Mouse (Mus musculus) embryonic facial prominence, embryonic 13.5 days (tissue): ENCODE measurements around the gene Usp31. TPM values are rescaled to one million over a fixed set of nuclear protein-coding genes. Genes with fewer than 3 reads are reported as not detected.

Experiments
- ATAC-seq: fragments of 200-750 bp; cut with Nextera tagmentation; 2 replicates; pipeline ENCODE4 v1.8.0; 2017; ENCODE audit warnings: low read depth; ENCODE audit not compliant: insufficient number of reproducible peaks, insufficient read depth, low FRiP score, low TSS enrichment
- H3K27ac ChIP-seq: fragments of 300-500 bp; sonication (generic); 2 replicates; pipeline ENCODE4 v1.5.1; 2015; ENCODE audit warnings: moderate library complexity, mild to moderate bottlenecking, inconsistent platforms
- H3K27me3 ChIP-seq: fragments of 300-500 bp; sonication (generic); 2 replicates; pipeline ENCODE4 v1.6.1; 2015; ENCODE audit warnings: mild to moderate bottlenecking, inconsistent platforms
- H3K36me3 ChIP-seq: fragments of 300-500 bp; sonication (generic); 2 replicates; pipeline ENCODE4 v1.6.1; 2015; ENCODE audit warnings: mild to moderate bottlenecking, inconsistent platforms
- H3K4me1 ChIP-seq: fragments of 300-500 bp; sonication (generic); 2 replicates; pipeline ENCODE4 v1.6.1; 2015; ENCODE audit warnings: inconsistent platforms
- H3K4me2 ChIP-seq: fragments of 300-500 bp; sonication (generic); 2 replicates; pipeline ENCODE4 v1.6.1; 2015; ENCODE audit warnings: moderate library complexity, mild to moderate bottlenecking, inconsistent platforms
- H3K4me3 ChIP-seq: fragments of 300-500 bp; sonication (generic); 2 replicates; pipeline ENCODE4 v1.5.1; 2015; ENCODE audit warnings: mild to moderate bottlenecking, inconsistent platforms
- H3K9ac ChIP-seq: fragments of 300-500 bp; sonication (generic); 2 replicates; pipeline ENCODE4 v1.6.1; 2015; ENCODE audit warnings: mild to moderate bottlenecking, inconsistent platforms
- H3K9me3 ChIP-seq: fragments of 300-500 bp; sonication (generic); 2 replicates; pipeline ENCODE4 v1.6.1; 2016; ENCODE audit warnings: inconsistent platforms
- WGBS: fragments of 180-500 bp; shearing (Covaris S2); methylation state at CpG from one replicate; pipeline ENCODE4 v1.1.7; 2015; ENCODE audit warnings: mixed read lengths; 5-methylcytosine and 5-hydroxymethylcytosine counted together
- polyA plus RNA-seq: library from polyadenylated mRNA; unstranded; fragments of >200 nt; fragmentation: Nextera tagmentation; extraction: Ambion mirVana; gene quantifications from 2 replicates; pipeline ENCODE4 v1.2.1, GENCODE M21; 2015

The Usp31 gene
- polyA plus RNA-seq, 1 experiment from 2014 or later = 2.4 TPM

DNA sequence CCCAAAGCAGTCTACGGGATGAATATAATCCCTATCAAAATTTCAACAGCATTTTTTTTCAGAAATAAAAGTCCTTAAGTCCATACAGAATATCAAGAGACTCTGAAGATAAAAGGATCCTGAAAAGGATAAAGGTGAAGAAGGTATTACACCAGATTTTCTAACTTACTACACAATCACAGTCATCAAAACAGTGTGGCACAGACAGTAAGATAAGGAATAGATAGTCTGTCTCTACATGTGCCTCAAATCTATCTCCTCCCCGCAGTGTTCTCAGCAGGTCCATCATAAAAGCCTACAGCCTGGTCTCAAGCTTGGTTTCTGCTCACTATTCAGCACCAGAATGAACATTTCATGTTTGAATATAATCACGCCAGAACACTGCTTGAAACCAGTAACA is 6.6 kb downstream of the Usp31 start:
- H3K4me2 ChIP-seq = no peak overlapping the region
- H3K36me3 ChIP-seq = 0 out of 2 replicates have a peak, but pooled peaks cover 7% of the 10 kb centered on the region
- H3K9ac ChIP-seq = no peak overlapping the region
- H3K4me3 ChIP-seq = no peak overlapping the region
- no peaks in the 10 kb centered on the region for H3K9me3 ChIP-seq
- WGBS = 86% methylated on average over 3 of the region's 3 CpGs
- no peaks in the 10 kb centered on the region for H3K27me3 ChIP-seq
- no peak overlapping the region for H3K27ac ChIP-seq
- peaks cover 43% of the 10 kb centered on the region for H3K4me1 ChIP-seq
- ATAC-seq = no peak

DNA sequence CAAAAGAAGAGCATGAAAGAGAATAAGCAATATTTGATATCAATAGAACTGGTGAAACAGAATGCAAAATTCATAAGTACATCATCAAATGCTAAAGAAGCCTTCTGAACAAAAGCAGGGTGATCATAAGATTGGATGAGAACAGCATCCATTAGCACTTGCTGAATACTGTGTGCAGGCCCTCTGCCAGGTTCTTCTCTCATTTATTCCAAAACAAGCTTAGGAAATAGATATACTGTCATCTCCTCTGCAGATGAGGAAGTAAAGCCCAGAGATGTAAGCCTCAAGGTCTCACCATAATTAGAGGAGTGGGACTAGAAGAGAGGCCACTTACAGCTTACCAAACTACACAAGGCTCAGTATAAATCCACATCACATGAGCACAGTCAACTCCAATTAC is 7.8 kb downstream of the Usp31 start:
- Histone ChIP-seq H3K4me3 (no peak overlapping the region), H3K27ac (no peak overlapping the region), H3K4me2 (no peak overlapping the region), H3K36me3 (0 out of 2 replicates have a peak, but pooled peaks cover 7% of the 10 kb centered on the region), H3K9me3 (no peaks in the 10 kb centered on the region), H3K9ac (no peak overlapping the region), H3K4me1 (peaks cover 32% of the 10 kb centered on the region), H3K27me3 (no peaks in the 10 kb centered on the region)
- no peak for ATAC-seq

DNA sequence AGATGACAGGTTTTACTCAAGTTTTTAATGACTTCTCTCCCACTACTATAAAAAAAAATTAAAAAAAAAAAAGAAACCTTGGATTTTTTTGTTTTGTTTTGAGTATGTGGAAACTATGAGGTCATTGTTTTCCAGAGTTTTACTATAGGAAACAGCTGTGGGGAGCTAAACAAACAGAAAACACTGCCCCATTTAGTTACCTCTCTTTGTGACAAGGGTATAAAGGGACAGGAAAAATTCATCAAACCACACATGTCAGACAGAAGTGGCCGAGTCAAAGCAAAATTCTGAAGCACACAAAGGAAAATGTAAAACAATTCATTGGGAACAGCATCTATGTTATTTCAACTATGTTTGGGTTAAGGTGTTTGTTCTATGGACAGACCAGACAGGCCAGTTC is 9.5 kb downstream of the Usp31 start:
- 42% methylated on average over 1 of the region's 1 CpGs for WGBS
- H3K9me3 ChIP-seq = no peaks in the 10 kb centered on the region
- ATAC-seq = no peak
- no peak overlapping the region for H3K27ac ChIP-seq
- no peak overlapping the region for H3K4me2 ChIP-seq
- H3K4me3 ChIP-seq = no peak overlapping the region
- peaks cover 21% of the 10 kb centered on the region for H3K4me1 ChIP-seq
- no peaks in the 10 kb centered on the region for H3K27me3 ChIP-seq
- H3K36me3 ChIP-seq = no peaks in the 10 kb centered on the region
- H3K9ac ChIP-seq = no peak overlapping the region

DNA sequence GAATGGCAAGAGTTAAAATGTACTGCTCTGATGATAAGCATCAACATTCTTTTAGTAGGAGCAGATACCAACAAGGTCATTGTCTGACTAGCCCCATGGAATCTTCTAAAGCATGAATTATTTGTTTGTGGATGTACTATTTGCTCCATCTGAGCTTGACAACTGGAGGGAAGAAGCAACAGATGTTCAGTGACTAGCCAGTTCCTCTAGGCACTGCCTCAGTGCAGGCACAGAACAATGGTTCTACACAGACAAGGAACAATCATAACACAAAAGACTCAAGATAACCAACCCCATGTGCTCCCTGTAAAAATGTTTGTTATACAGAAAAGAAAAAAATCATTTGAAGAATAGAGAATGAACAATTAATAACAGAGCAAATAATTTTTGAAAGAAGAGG is 9.9 kb downstream of the Usp31 start:
- H3K9ac ChIP-seq = no peak overlapping the region
- H3K4me3 ChIP-seq = no peak overlapping the region
- ATAC-seq = no peak
- H3K36me3 ChIP-seq = no peaks in the 10 kb centered on the region
- peaks cover 21% of the 10 kb centered on the region for H3K4me1 ChIP-seq
- no peak overlapping the region for H3K4me2 ChIP-seq
- no peaks in the 10 kb centered on the region for H3K9me3 ChIP-seq
- H3K27me3 ChIP-seq = no peaks in the 10 kb centered on the region
- H3K27ac ChIP-seq = 0 out of 2 replicates have a peak overlapping the region, but pooled peaks have one; percentile 16

DNA sequence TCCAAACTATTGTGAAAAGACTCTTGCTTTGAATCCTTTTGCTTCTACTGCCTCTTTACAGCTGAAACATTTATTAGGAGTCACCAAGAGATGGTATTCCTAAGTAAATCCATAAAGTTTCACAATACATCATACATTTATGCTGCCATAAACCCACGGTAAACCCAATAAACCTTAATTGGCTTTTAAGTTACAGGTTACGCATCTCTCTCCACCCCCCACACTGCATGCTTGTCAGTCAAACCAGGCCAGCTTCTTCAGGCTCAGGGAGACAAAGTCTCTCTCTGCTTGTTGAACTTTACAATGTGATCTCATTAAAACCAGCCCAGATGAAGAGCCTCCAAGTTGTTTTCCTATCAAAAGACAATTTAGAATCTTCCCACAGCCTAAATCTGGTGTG is 15.2 kb downstream of the Usp31 start:
- Histone ChIP-seq H3K4me3 (no peak overlapping the region), H3K27ac (no peak overlapping the region), H3K36me3 (no peaks in the 10 kb centered on the region), H3K9me3 (no peaks in the 10 kb centered on the region), H3K4me2 (no peak overlapping the region), H3K4me1 (0 out of 2 replicates have a peak, but pooled peaks cover 2% of the 10 kb centered on the region), H3K9ac (no peak overlapping the region), H3K27me3 (no peaks in the 10 kb centered on the region)
- 44% methylated on average over 2 of the region's 2 CpGs for WGBS
- ATAC-seq = no peak

DNA sequence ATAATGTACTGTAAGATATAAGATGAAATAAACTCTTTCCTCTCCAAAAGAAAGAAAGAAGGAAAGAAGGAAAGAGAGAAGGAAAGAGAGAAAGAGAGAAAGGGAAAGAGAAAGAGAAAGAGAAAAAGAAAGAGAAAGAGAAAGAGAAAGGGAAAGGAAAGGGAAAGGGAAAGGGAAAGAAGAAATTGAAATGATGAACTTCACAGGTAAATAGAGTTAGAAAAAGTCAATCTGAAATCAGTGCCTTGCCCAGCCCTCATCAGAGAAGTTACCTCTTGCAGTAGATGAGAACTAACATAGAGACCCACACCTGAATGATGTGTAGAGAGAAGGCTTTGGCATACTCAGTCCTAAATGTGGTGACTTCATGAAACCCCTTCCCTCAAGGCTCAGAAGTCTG is 17.7 kb downstream of the Usp31 start:
- Histone ChIP-seq H3K4me2 (no peak overlapping the region), H3K27me3 (no peaks in the 10 kb centered on the region), H3K4me3 (no peak overlapping the region), H3K4me1 (no peaks in the 10 kb centered on the region), H3K27ac (no peak overlapping the region), H3K36me3 (no peaks in the 10 kb centered on the region), H3K9me3 (no peaks in the 10 kb centered on the region), H3K9ac (no peak overlapping the region)
- ATAC-seq = no peak

DNA sequence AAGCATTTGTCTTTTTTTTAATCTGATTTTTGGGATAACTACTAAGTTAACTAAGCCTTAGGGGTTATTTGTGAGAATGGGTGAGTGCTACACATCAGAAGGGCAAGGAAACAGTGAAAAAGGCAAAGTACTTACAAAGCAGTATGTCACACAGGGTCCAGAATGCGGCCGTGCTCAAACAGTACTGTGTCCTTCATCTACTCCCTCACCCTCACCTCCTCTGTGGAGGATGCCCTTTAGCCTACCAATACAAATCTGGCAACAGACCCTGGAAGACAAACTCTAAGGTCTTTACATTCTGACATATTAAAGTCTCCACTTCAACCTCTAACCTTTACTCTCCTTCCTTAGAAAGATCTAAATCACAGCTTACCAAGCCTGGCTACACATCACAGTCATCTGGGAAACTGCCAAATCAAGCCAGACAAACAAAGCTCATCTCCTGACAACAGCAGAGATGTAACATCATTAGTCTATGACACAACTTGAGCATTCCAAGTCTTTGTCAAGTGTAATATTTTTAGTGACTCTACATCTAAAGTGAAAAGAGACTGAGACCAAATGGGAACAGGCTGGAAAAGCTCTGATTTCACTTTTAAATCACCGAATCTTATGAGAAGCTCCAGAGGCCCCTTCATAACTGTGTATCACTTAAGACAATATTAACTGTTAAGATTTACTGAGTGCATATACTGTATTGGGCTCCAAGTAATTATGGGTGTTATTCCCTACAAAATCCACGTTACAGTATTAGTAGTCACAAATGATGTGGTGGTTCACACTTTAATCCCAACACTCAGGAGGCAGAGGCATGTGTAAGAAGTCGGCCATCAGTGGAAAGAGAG is 21.7 kb downstream of the Usp31 start:
- Histone ChIP-seq H3K27ac (no peak overlapping the region), H3K9ac (no peak overlapping the region), H3K36me3 (no peaks in the 10 kb centered on the region), H3K4me1 (no peaks in the 10 kb centered on the region), H3K4me3 (no peak overlapping the region), H3K4me2 (no peak overlapping the region), H3K9me3 (no peaks in the 10 kb centered on the region), H3K27me3 (no peaks in the 10 kb centered on the region)
- 87% methylated on average over 5 of the region's 5 CpGs for WGBS
- ATAC-seq = no peak

DNA sequence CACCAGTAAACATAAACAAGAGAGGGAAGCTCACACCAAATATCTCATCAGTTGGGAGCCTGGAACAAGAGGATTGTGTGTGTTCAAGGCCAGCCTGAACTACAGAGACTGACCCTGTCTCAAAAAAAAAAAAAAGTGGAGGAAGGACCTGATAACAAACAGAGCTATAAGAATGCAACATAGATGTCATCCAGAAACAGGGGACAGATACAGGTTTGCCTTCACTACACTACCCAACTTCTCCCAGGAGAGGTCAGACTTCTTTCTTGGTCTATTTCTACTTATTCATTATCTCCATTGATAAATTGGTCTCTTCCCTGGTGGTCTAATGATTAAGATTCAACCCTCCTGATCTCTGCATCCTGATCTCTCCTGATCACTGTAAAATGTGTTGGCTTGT is 25.9 kb downstream of the Usp31 start:
- ATAC-seq = no peak
- Histone ChIP-seq H3K9ac (no peak overlapping the region), H3K27me3 (no peaks in the 10 kb centered on the region), H3K36me3 (0 out of 2 replicates have a peak, but pooled peaks cover 9% of the 10 kb centered on the region), H3K4me1 (peaks cover 5% of the 10 kb centered on the region; the same call in 1 of the 2 replicates), H3K4me3 (no peak overlapping the region), H3K27ac (no peak overlapping the region), H3K4me2 (no peak overlapping the region), H3K9me3 (no peaks in the 10 kb centered on the region)

DNA sequence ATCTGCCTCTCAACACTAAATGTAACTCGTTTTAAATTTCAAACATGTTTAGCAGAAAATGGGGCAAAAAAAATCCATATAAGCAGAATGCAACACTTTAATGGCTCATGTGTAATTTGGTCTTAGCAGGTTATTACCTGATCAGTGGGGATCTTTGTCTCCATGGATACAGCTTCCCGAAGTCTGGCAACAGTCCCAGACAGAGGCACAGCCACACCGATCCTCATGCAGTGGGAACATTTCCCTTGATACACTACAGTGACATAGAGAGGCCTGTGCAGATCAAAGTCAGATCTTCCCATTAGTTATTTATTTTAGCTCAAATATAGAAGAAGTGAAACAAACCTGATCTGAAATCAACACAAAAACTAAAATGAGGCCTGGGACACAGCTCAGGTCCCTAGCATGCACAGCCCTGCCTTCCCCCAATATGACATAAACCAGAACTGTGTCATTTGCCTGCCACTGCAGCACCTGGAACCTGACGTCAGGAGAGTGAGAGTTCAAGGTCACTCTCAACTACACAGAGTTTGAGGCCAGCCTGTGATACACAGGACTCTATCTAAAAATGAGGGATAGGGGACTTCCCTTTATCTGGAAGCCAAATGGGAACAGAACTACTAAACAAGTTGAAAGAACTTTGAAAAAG is 29.8 kb downstream of the Usp31 start:
- H3K4me1 ChIP-seq = peaks cover 5% of the 10 kb centered on the region; the same call in 1 of the 2 replicates
- H3K27me3 ChIP-seq = no peaks in the 10 kb centered on the region
- 53% methylated on average over 4 of the region's 4 CpGs for WGBS
- H3K4me3 ChIP-seq = no peak overlapping the region
- peak; percentile 64; the same call in 1 of the 2 replicates for ATAC-seq
- no peaks in the 10 kb centered on the region for H3K9me3 ChIP-seq
- no peak overlapping the region for H3K27ac ChIP-seq
- peaks cover 14% of the 10 kb centered on the region for H3K36me3 ChIP-seq
- H3K9ac ChIP-seq = no peak overlapping the region
- no peak overlapping the region for H3K4me2 ChIP-seq

DNA sequence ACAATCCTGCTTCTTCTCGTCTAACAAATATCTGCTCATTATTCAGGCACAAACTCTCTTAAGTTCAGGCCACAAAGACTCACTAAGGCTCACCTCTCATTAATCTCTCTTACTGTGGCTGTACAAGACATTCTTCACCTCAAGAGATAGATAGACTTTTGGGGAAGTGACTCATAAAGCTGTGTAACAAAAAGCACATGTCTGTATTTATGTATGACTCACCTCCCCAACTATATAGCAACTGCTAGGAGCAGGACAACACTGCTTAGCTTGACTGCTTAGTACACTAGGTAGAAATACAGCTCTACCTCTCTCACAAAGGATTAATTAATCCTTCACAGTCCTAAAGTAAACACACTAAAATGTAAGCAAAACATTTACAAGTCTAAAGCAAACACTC is 46.3 kb downstream of the Usp31 start:
- WGBS = 74% methylated on average over 1 of the region's 1 CpGs
- Histone ChIP-seq H3K36me3 (peaks cover 57% of the 10 kb centered on the region), H3K27ac (no peak overlapping the region), H3K27me3 (no peaks in the 10 kb centered on the region), H3K4me2 (no peak overlapping the region), H3K4me1 (no peaks in the 10 kb centered on the region), H3K9ac (no peak overlapping the region), H3K9me3 (no peaks in the 10 kb centered on the region), H3K4me3 (no peak overlapping the region)
- ATAC-seq = no peak

DNA sequence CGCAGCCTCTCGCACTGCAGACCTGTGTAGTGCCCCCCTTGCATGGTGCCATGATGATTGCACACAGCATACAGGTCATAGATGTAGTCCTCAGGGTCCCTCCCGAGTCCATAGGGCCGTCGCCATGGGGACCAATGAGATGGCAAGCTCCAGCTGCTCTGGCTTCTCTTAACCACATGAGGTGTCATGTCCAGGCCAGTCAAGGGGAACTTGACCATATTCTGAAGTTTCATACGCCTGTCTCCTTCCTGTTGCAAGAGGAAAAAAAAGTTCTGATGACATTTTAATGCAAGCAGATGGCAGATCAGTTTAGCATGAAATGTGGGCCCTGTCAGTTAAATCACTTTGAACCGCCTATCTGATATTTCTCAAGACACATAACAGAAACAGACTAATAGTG is 48.2 kb downstream of the Usp31 start:
- peaks cover 56% of the 10 kb centered on the region for H3K36me3 ChIP-seq
- WGBS = 87% methylated on average over 7 of the region's 7 CpGs
- H3K27ac ChIP-seq = no peak overlapping the region

DNA sequence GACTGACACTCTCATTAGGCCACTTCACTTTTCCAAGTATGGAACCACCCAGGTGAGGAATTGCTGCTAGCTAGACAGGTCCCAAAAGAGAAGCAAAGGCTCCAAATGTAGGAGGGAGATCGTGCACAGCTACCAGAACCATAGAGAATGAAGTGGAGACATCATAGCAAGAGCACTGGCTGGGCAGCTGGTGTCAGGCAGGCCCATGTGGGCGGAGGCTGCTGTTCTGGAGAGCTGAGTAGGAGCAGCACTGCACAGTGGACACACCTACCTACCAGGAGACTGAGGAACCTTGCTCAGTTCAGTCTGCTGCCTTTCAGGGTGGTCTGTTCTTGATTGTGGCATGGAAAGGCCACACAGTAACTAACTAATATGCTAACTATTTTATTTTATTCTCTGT is 52.4 kb downstream of the Usp31 start:
- H3K36me3 ChIP-seq = peaks cover 50% of the 10 kb centered on the region
- 81% methylated on average over 2 of the region's 2 CpGs for WGBS
- no peak for ATAC-seq
- no peak overlapping the region for H3K9ac ChIP-seq
- H3K4me2 ChIP-seq = no peak overlapping the region
- no peaks in the 10 kb centered on the region for H3K9me3 ChIP-seq
- no peaks in the 10 kb centered on the region for H3K27me3 ChIP-seq
- no peak overlapping the region for H3K27ac ChIP-seq
- H3K4me1 ChIP-seq = no peaks in the 10 kb centered on the region
- H3K4me3 ChIP-seq = no peak overlapping the region

More for the DNA sequence above, 48.2 kb downstream of the Usp31 start:
- Histone ChIP-seq H3K4me1 (no peaks in the 10 kb centered on the region), H3K4me2 (no peak overlapping the region), H3K27me3 (no peaks in the 10 kb centered on the region), H3K9ac (no peak overlapping the region), H3K4me3 (no peak overlapping the region), H3K9me3 (no peaks in the 10 kb centered on the region)
- ATAC-seq = no peak
